Mouse (Mus musculus) midbrain, embryonic 16.5 days (tissue): ENCODE data around the gene Mdh1. TPM values are rescaled to one million over a fixed set of nuclear protein-coding genes. Genes with fewer than 3 reads are reported as not detected.
"Not testable (repeated sequence)": the region's sequence is repeated elsewhere in the genome, so short reads cannot be mapped to it uniquely, and the experiment has no call there.

ENCODE experiments used
- ATAC-seq: fragments of 200-750 bp; cut with Nextera tagmentation; 2 replicates; pipeline ENCODE4 v1.8.0; 2017; ENCODE audit warnings: moderate TSS enrichment
- H3K27ac ChIP-seq: fragments of 300-500 bp; sonication (generic); 2 replicates; pipeline ENCODE4 v1.5.1; 2014; ENCODE audit warnings: mild to moderate bottlenecking, low read length, mixed read lengths
- H3K27me3 ChIP-seq: fragments of 300-500 bp; sonication (generic); 2 replicates; pipeline ENCODE4 v1.6.1; 2014; ENCODE audit warnings: low read depth, low read length, mixed read lengths; ENCODE audit not compliant: control insufficient read depth, insufficient read depth
- H3K36me3 ChIP-seq: fragments of 300-500 bp; sonication (generic); 2 replicates; pipeline ENCODE4 v1.6.1; 2014; ENCODE audit warnings: mild to moderate bottlenecking, low read length, moderate library complexity, mixed read lengths; ENCODE audit not compliant: control insufficient read depth, insufficient read depth
- H3K4me1 ChIP-seq: fragments of 300-500 bp; sonication (generic); 2 replicates; pipeline ENCODE4 v1.6.1; 2014; ENCODE audit warnings: mild to moderate bottlenecking, low read length, mixed read lengths; ENCODE audit not compliant: control insufficient read depth, insufficient read depth
- H3K4me2 ChIP-seq: fragments of 300-500 bp; sonication (generic); 2 replicates; pipeline ENCODE4 v1.6.1; 2014; ENCODE audit warnings: mild to moderate bottlenecking, low read length, mixed read lengths
- H3K4me3 ChIP-seq: fragments of 300-500 bp; sonication (generic); 2 replicates; pipeline ENCODE4 v1.5.1; 2014; ENCODE audit warnings: low read depth, mild to moderate bottlenecking, low read length, moderate library complexity, mixed read lengths
- H3K9ac ChIP-seq: fragments of 300-500 bp; sonication (generic); 2 replicates; pipeline ENCODE4 v1.6.1; 2014; ENCODE audit warnings: low read depth, low read length, mixed read lengths
- H3K9me3 ChIP-seq: fragments of 300-500 bp; sonication (generic); replicated peaks from 2 replicates; pipeline ENCODE4 v1.6.1; 2014; ENCODE audit warnings: mild to moderate bottlenecking, low read length, mixed read lengths; ENCODE audit not compliant: control insufficient read depth, poor library complexity, severe bottlenecking
- WGBS: fragments of 180-500 bp; shearing (Covaris S2); extraction: QIAGEN DNeasy Blood & Tissue Kit; methylation state at CpG from one replicate; pipeline ENCODE4 v1.1.7; 2014; 5-methylcytosine and 5-hydroxymethylcytosine counted together
- microRNA-seq: library from miRNA; unstranded; fragments of <30 nt; microRNA quantifications from one replicate; pipeline ENCODE4, GENCODE M21; 2017
- polyA plus RNA-seq: library from polyadenylated mRNA; unstranded; fragments of >200 nt; fragmentation: Nextera tagmentation; extraction: Ambion mirVana; gene quantifications from 2 replicates; pipeline ENCODE4 v1.2.1, GENCODE M21; 2015

Mdh1 gene
- polyA plus RNA-seq, 1 experiment from 2014 or later: 589 TPM

DNA sequence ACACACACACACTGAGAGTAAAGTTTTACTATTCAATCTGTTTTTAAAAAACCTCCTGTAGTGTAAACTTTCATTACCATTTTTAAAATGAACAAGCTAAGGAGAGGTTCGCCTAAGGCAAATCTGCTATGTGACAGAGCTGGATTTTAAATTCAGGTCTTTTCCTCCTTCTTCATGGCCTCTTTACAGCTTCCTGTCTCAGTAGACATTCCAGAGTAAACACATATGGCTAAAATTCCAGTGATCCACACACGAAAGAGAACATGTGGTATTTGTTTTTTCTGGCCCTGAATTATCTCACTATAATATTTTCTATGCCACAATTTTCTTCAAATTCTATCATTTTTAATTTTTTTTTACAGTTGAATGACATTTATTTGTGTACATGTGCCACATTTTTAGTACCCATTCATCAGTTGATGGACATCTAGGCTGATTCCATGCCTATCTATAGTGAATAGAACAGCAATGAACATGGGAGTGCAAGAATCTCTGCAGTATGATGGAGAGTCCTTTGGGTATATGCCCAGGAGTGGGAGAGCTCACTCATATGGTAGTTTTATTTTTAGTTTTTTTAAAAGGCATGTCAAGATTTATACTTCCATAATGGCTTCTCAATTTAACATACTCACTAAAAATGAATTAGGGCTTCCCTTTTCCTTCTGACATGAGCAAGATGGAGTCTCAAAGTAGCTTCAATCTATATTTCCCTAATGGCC lies 43.3 kb downstream of the Mdh1 start:
- Histone ChIP-seq H3K4me2 (no peak overlapping the region), H3K27me3 (no peaks in the 10 kb centered on the region), H3K36me3 (no peaks in the 10 kb centered on the region), H3K9ac (no peak overlapping the region), H3K4me3 (no peak overlapping the region), H3K9me3 (no peaks in the 10 kb centered on the region), H3K27ac (no peak overlapping the region), H3K4me1 (no peaks in the 10 kb centered on the region)
- whole genome bisulfite sequencing: 81% methylated on average over 2 of the region's 2 CpGs
- ATAC-seq: no peak

DNA sequence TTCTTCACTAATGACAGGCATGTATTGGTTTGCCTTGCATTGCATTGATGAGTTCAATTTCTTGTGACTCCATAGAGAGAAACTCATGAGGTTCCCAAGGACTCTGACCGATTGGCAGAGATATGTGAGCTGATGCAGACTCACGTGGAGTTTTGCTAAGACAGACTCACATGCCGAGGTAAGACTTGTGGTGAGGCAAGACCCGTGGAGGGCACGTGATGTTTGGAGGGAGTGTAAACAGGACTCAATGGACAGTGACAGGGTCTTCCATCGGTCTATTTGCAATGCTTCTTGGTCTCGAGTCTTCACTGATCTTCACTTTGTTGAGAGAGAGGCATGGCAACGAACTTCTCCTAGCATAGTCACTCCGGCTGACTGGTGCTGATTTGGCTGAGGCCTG lies 54.4 kb downstream of the Mdh1 start:
- WGBS: 92% methylated on average over 9 of the region's 9 CpGs

GRCm38 (mm10) chr11:21516396-21516795 lies 55.8 kb downstream of the Mdh1 start:
- not testable (repeated sequence) for H3K4me3 ChIP-seq, H3K27me3 ChIP-seq, H3K9ac ChIP-seq, H3K4me1 ChIP-seq, ATAC-seq, H3K27ac ChIP-seq, H3K9me3 ChIP-seq, H3K4me2 ChIP-seq, H3K36me3 ChIP-seq
- WGBS: 94% methylated on average over 1 of the region's 1 CpGs

More for the DNA sequence above, 54.4 kb downstream of the Mdh1 start:
- no peak for ATAC-seq
- no peaks in the 10 kb centered on the region for H3K27me3 ChIP-seq
- no peaks in the 10 kb centered on the region for H3K4me1 ChIP-seq
- no peaks in the 10 kb centered on the region for H3K36me3 ChIP-seq
- H3K4me3 ChIP-seq: no peak overlapping the region
- H3K9me3 ChIP-seq: no peaks in the 10 kb centered on the region
- H3K9ac ChIP-seq: no peak overlapping the region
- H3K4me2 ChIP-seq: no peak overlapping the region
- no peak overlapping the region for H3K27ac ChIP-seq

DNA sequence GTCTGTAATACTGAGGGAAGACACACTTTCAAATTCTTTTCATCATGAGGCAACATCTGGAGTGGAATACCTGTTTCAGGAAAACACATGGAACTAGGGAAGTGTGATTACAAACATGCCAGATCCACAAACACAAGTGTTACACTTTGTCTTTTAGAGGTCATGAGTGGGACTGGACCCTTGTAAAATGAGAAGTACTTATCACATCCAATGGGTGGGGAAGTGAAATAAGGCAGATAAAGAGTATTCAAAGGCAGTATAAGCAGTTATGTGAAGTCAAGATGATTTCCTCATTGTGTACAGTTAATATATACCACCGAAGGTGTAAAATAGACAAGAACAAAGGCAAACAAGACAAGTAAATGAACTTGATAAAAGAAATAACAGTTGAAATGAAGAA lies 61.6 kb downstream of the Mdh1 start:
- not testable (repeated sequence) for H3K36me3 ChIP-seq, H3K9ac ChIP-seq, H3K4me3 ChIP-seq, H3K27ac ChIP-seq, ATAC-seq, H3K27me3 ChIP-seq, H3K4me1 ChIP-seq, H3K9me3 ChIP-seq, H3K4me2 ChIP-seq
- WGBS: 100% methylated on average over 1 of the region's 1 CpGs

DNA sequence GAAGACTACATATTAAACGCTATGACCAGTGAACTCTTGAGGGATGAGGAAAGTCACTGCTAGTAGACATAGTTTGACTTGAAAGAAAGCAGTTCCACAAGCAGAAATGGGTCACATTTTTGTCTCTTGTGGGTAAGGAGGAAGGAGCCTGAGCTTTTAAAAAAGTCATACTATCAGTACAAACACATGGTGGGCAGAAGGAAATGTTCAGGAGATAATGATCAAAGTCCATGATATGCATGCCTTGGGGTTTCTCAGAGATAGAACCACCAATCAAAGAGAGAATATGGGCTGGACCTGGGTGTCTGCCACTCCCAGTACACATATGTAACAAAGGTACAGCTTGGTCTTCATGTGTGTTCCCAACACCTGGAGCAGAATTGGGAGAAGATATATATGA lies 63.5 kb downstream of the Mdh1 start:
- ATAC-seq, H3K9ac ChIP-seq, H3K36me3 ChIP-seq, H3K4me3 ChIP-seq, H3K27me3 ChIP-seq, H3K4me1 ChIP-seq, H3K4me2 ChIP-seq, H3K27ac ChIP-seq, H3K9me3 ChIP-seq: not testable (repeated sequence)
- WGBS: 71% methylated on average over 1 of the region's 1 CpGs

GRCm38 (mm10) chr11:21507073-21507472 lies 65.1 kb downstream of the Mdh1 start:
- not testable (repeated sequence) for H3K4me1 ChIP-seq, H3K4me3 ChIP-seq, ATAC-seq, H3K4me2 ChIP-seq, H3K27me3 ChIP-seq, H3K9me3 ChIP-seq, H3K36me3 ChIP-seq, H3K9ac ChIP-seq, H3K27ac ChIP-seq
- WGBS: 93% methylated on average over 5 of the region's 5 CpGs

Small RNA genes lying within 50 kb of the gene (microRNA-seq; reads per million reads assigned to microRNA genes)
- gene Gm22990: not detected

Other genes starting within 250 kb of the Mdh1 start
- gene Ugp2, start 201.2 kb downstream of the Mdh1 start, polyA plus RNA-seq: 66.4 and 71.9 TPM in 2 replicates
- 11.5 and 13.1 TPM in 2 replicates for gene Wdpcp, start 132 bp downstream of the Mdh1 start, polyA plus RNA-seq